Mouse (Mus musculus) MEL (cell line): ENCODE data around the gene Strn. TPM values are rescaled to one million over a fixed set of nuclear protein-coding genes. Genes with fewer than 3 reads are reported as not detected.

Experiments
- DNase-seq: peaks from one replicate; pipeline ENCODE4 v3.0.0; 2011; ENCODE audit warnings: low read depth, low spot score
- H3K27ac ChIP-seq: 2 replicates; pipeline ENCODE4 v1.5.1; 2012; ENCODE audit warnings: low read depth, mild to moderate bottlenecking, control low read depth, low read length, moderate library complexity; ENCODE audit not compliant: control insufficient read depth
- H3K27me3 ChIP-seq, 2 experiments: fragments of 150-350 bp in 1 of 2; sonication (generic) in 1 of 2; 2 replicates each; pipeline ENCODE4 v1.6.1; 2012; ENCODE audit warnings: low read length in 2 of 2, mild to moderate bottlenecking in 2 of 2, improper control_type of control experiment in 1 of 2, moderate library complexity in 1 of 2; ENCODE audit not compliant: insufficient read depth in 2 of 2, control insufficient read depth in 1 of 2
- H3K36me3 ChIP-seq, 2 experiments: 2 replicates each; pipeline ENCODE4 v1.6.1; 2012 to 2014; ENCODE audit warnings: low read length in 2 of 2, improper control_type of control experiment in 1 of 2, inconsistent platforms in 1 of 2, mild to moderate bottlenecking in 1 of 2; ENCODE audit not compliant: insufficient read depth in 2 of 2, control insufficient read depth in 1 of 2
- H3K4me1 ChIP-seq, 2 experiments: fragments of 150-350 bp in 1 of 2; sonication (generic) in 1 of 2; 2 replicates each; pipeline ENCODE4 v1.6.1; 2012; ENCODE audit warnings: low read length in 2 of 2, improper control_type of control experiment in 1 of 2, mild to moderate bottlenecking in 1 of 2; ENCODE audit not compliant: insufficient read depth in 2 of 2, control insufficient read depth in 1 of 2
- H3K4me3 ChIP-seq, 2 experiments: fragments of 150-350 bp in 1 of 2; sonication (generic) in 1 of 2; 2 replicates each; pipeline ENCODE4 v1.5.1; 2012; ENCODE audit warnings: low read depth in 2 of 2, low read length in 2 of 2, mild to moderate bottlenecking in 2 of 2, moderate library complexity in 2 of 2, control low read depth in 1 of 2, improper control_type of control experiment in 1 of 2; ENCODE audit not compliant: control insufficient read depth in 1 of 2, insufficient read depth in 1 of 2
- H3K79me2 ChIP-seq: 2 replicates; pipeline ENCODE4 v1.6.1; 2012; ENCODE audit warnings: mild to moderate bottlenecking, low read length, moderate library complexity; ENCODE audit not compliant: control insufficient read depth, poor library complexity, insufficient read depth
- H3K9ac ChIP-seq: 2 replicates; pipeline ENCODE4 v1.6.1; 2012; ENCODE audit warnings: low read depth, mild to moderate bottlenecking, control low read depth, low read length, moderate library complexity; ENCODE audit not compliant: control insufficient read depth, poor library complexity, severe bottlenecking
- H3K9me3 ChIP-seq: fragments of 150-350 bp; sonication (generic); replicated peaks from 2 replicates; pipeline ENCODE4 v1.6.1; 2012; ENCODE audit warnings: mild to moderate bottlenecking, low read length, improper control_type of control experiment, moderate library complexity; ENCODE audit not compliant: insufficient read depth
- BHLHE40 ChIP-seq: IDR thresholded peaks from 2 replicates; pipeline ENCODE4 v1.6.1; 2012; ENCODE audit warnings: low read depth, mild to moderate bottlenecking, inconsistent platforms, low read length, improper control_type of control experiment, borderline replicate concordance
- CHD1 ChIP-seq: IDR thresholded peaks from 2 replicates; pipeline ENCODE4 v1.6.1; 2012; ENCODE audit warnings: low read depth, mild to moderate bottlenecking, inconsistent platforms, low read length, improper control_type of control experiment
- CHD2 ChIP-seq: IDR thresholded peaks from 2 replicates; pipeline ENCODE4 v1.6.1; 2011; ENCODE audit warnings: low read length, improper control_type of control experiment
- CTCF ChIP-seq, 3 experiments: IDR thresholded peaks in 2 of 3; conservative IDR thresholded peaks in 1 of 3; 2 replicates each; pipeline ENCODE4 v1.5.1; 2011 to 2012; ENCODE audit warnings: low read length in 3 of 3, low read depth in 2 of 3, mild to moderate bottlenecking in 2 of 3, improper control_type of control experiment in 1 of 3, inconsistent platforms in 1 of 3, mixed read lengths in 1 of 3, moderate library complexity in 1 of 3; ENCODE audit not compliant: control insufficient read depth in 1 of 3, insufficient read depth in 1 of 3, poor library complexity in 1 of 3, severe bottlenecking in 1 of 3
- E2F4 ChIP-seq: IDR thresholded peaks from 2 replicates; pipeline ENCODE4 v1.6.1; 2011; ENCODE audit warnings: low read depth, low read length, improper control_type of control experiment, borderline replicate concordance
- ELF1 ChIP-seq: IDR thresholded peaks from 2 replicates; pipeline ENCODE4 v1.6.1; 2014; ENCODE audit warnings: low read depth, mild to moderate bottlenecking, inconsistent platforms, low read length, improper control_type of control experiment, moderate library complexity
- EP300 ChIP-seq, 2 experiments: IDR thresholded peaks; 2 replicates each; pipeline ENCODE4 v1.6.1; 2011; ENCODE audit warnings: improper control_type of control experiment in 2 of 2, low read length in 2 of 2, low read depth in 1 of 2, mild to moderate bottlenecking in 1 of 2
- ETS1 ChIP-seq: IDR thresholded peaks from 2 replicates; pipeline ENCODE4 v1.6.1; 2012; ENCODE audit warnings: low read depth, mild to moderate bottlenecking, inconsistent platforms, low read length, improper control_type of control experiment, moderate library complexity
- GABPA ChIP-seq: IDR thresholded peaks from 2 replicates; pipeline ENCODE4 v1.6.1; 2012; ENCODE audit warnings: low read depth, mild to moderate bottlenecking, inconsistent platforms, low read length, improper control_type of control experiment, moderate library complexity
- GATA1 ChIP-seq: IDR thresholded peaks from 2 replicates; pipeline ENCODE4 v1.6.1; 2011; ENCODE audit warnings: low read depth, low read length, improper control_type of control experiment
- HCFC1 ChIP-seq: IDR thresholded peaks from 2 replicates; pipeline ENCODE4 v1.6.1; 2012; ENCODE audit warnings: low read depth, mild to moderate bottlenecking, inconsistent platforms, low read length, improper control_type of control experiment, moderate library complexity
- KAT2A ChIP-seq: conservative IDR thresholded peaks from 2 replicates; pipeline ENCODE4 v1.6.1; 2012; ENCODE audit warnings: low read depth, low read length, improper control_type of control experiment, inconsistent platforms
- MAFK ChIP-seq: IDR thresholded peaks from 2 replicates; pipeline ENCODE4 v1.6.1; 2011; ENCODE audit warnings: low read depth, mild to moderate bottlenecking, low read length, improper control_type of control experiment, borderline replicate concordance
- MAX ChIP-seq: IDR thresholded peaks from 2 replicates; pipeline ENCODE4 v1.6.1; 2011; ENCODE audit warnings: low read length, improper control_type of control experiment
- MAZ ChIP-seq: IDR thresholded peaks from 2 replicates; pipeline ENCODE4 v1.6.1; 2012; ENCODE audit warnings: low read depth, mild to moderate bottlenecking, inconsistent platforms, low read length, improper control_type of control experiment
- MEF2A ChIP-seq: IDR thresholded peaks from 2 replicates; pipeline ENCODE4 v1.6.1; 2014; ENCODE audit warnings: low read depth, mild to moderate bottlenecking, inconsistent platforms, low read length, improper control_type of control experiment; ENCODE audit not compliant: poor library complexity, insufficient replicate concordance, severe bottlenecking; ENCODE audit errors: extremely low read depth
- MXI1 ChIP-seq: IDR thresholded peaks from 2 replicates; pipeline ENCODE4 v1.6.1; 2011; ENCODE audit warnings: mild to moderate bottlenecking, low read depth, low read length, improper control_type of control experiment
- MYB ChIP-seq: IDR thresholded peaks from 2 replicates; pipeline ENCODE4 v1.6.1; 2011; ENCODE audit warnings: mild to moderate bottlenecking, low read depth, low read length, improper control_type of control experiment
- NELFE ChIP-seq: IDR thresholded peaks from 2 replicates; pipeline ENCODE4 v1.6.1; 2011; ENCODE audit warnings: low read depth, low read length, improper control_type of control experiment
- NRF1 ChIP-seq: IDR thresholded peaks from 2 replicates; pipeline ENCODE4 v1.6.1; 2014; ENCODE audit warnings: low read depth, mild to moderate bottlenecking, inconsistent platforms, low read length, improper control_type of control experiment, moderate library complexity; ENCODE audit not compliant: poor library complexity, insufficient read depth, severe bottlenecking
- POLR2A ChIP-seq, 2 experiments: IDR thresholded peaks; 2 replicates each; pipeline ENCODE4 v1.6.1; 2011 to 2012; ENCODE audit warnings: low read length in 2 of 2, mild to moderate bottlenecking in 2 of 2, control low read depth in 1 of 2, improper control_type of control experiment in 1 of 2, low read depth in 1 of 2, moderate library complexity in 1 of 2; ENCODE audit not compliant: control insufficient read depth in 1 of 2, insufficient read depth in 1 of 2, poor library complexity in 1 of 2
- POLR2AphosphoS2 ChIP-seq: IDR thresholded peaks from 2 replicates; pipeline ENCODE4 v1.6.1; 2011; ENCODE audit warnings: low read length, improper control_type of control experiment
- POLR2AphosphoS5 ChIP-seq: IDR thresholded peaks from 2 replicates; pipeline ENCODE4 v1.6.1; 2012; ENCODE audit warnings: low read depth, borderline replicate concordance, mild to moderate bottlenecking, inconsistent platforms, low read length, moderate library complexity, mixed read lengths
- RAD21 ChIP-seq: IDR thresholded peaks from 2 replicates; pipeline ENCODE4 v1.6.1; 2011; ENCODE audit warnings: mild to moderate bottlenecking, low read depth, low read length, improper control_type of control experiment
- RCOR1 ChIP-seq: IDR thresholded peaks from 2 replicates; pipeline ENCODE4 v1.6.1; 2012; ENCODE audit warnings: low read depth, mild to moderate bottlenecking, inconsistent platforms, low read length, improper control_type of control experiment
- SIN3A ChIP-seq: IDR thresholded peaks from 2 replicates; pipeline ENCODE4 v1.6.1; 2012; ENCODE audit warnings: low read length, improper control_type of control experiment, inconsistent platforms
- SMC3 ChIP-seq: IDR thresholded peaks from 2 replicates; pipeline ENCODE4 v1.6.1; 2011; ENCODE audit warnings: low read depth, low read length, improper control_type of control experiment
- TAL1 ChIP-seq: IDR thresholded peaks from 2 replicates; pipeline ENCODE4 v1.6.1; 2012; ENCODE audit warnings: mild to moderate bottlenecking, inconsistent platforms, low read length, moderate library complexity, mixed read lengths
- TBP ChIP-seq: IDR thresholded peaks from 2 replicates; pipeline ENCODE4 v1.8.0; 2011; ENCODE audit warnings: low read depth, low read length, improper control_type of control experiment
- TCF12 ChIP-seq: IDR thresholded peaks from 2 replicates; pipeline ENCODE4 v1.6.1; 2014; ENCODE audit warnings: low read depth, mild to moderate bottlenecking, inconsistent platforms, low read length, improper control_type of control experiment, moderate library complexity
- UBTF ChIP-seq: IDR thresholded peaks from 2 replicates; pipeline ENCODE4 v1.6.1; 2012; ENCODE audit warnings: low read depth, mild to moderate bottlenecking, inconsistent platforms, low read length, improper control_type of control experiment, moderate library complexity, borderline replicate concordance; ENCODE audit not compliant: insufficient read depth
- USF1 ChIP-seq: IDR thresholded peaks from 2 replicates; pipeline ENCODE4 v1.6.1; 2014; ENCODE audit warnings: low read depth, mild to moderate bottlenecking, inconsistent platforms, low read length, improper control_type of control experiment, moderate library complexity
- USF2 ChIP-seq, 2 experiments: IDR thresholded peaks; 2 replicates each; pipeline ENCODE4 v1.6.1; 2011 to 2012; ENCODE audit warnings: improper control_type of control experiment in 2 of 2, low read length in 2 of 2, borderline replicate concordance in 1 of 2, inconsistent platforms in 1 of 2, low read depth in 1 of 2, mild to moderate bottlenecking in 1 of 2; ENCODE audit not compliant: insufficient read depth in 1 of 2
- ZC3H11A ChIP-seq: IDR thresholded peaks from 2 replicates; pipeline ENCODE4 v1.6.1; 2012; ENCODE audit warnings: low read depth, mild to moderate bottlenecking, inconsistent platforms, low read length, improper control_type of control experiment
- ZKSCAN1 ChIP-seq: IDR thresholded peaks from 2 replicates; pipeline ENCODE4 v1.6.1; 2012; ENCODE audit warnings: low read depth, mild to moderate bottlenecking, inconsistent platforms, low read length, improper control_type of control experiment, moderate library complexity
- ZMIZ1 ChIP-seq: IDR thresholded peaks from 2 replicates; pipeline ENCODE4 v1.6.1; 2012; ENCODE audit warnings: low read depth, mild to moderate bottlenecking, inconsistent platforms, low read length, improper control_type of control experiment, moderate library complexity
- polyA plus RNA-seq, 2 experiments: library from polyadenylated mRNA; stranded (reverse) in 1 of 2; unstranded in 1 of 2; fragments of >175 nt in 1 of 2; fragments of >200 nt in 1 of 2; gene quantifications; 2 replicates each; pipeline versions ENCODE4 v1.2.1 to v1.2.4; 2012; ENCODE audit warnings: low replicate concordance in 2 of 2, low read depth in 1 of 2; ENCODE audit not compliant: insufficient read length in 2 of 2, insufficient read depth in 1 of 2, missing spikeins in 1 of 2
- total RNA-seq: library from RNA; depleted of rRNA; stranded (reverse); fragments of 300-350 nt; gene quantifications from 2 replicates; pipeline ENCODE4 v1.2.3, GENCODE M21; 2012

The Strn gene
- total and polyA plus RNA-seq, 3 experiments, result 10.2 to 13.9 TPM; not detected in 1

- Histone ChIP-seq H3K4me3 (no peak overlapping the region), H3K4me1 (peaks cover 4 to 7% of the 10 kb centered on the region in 2 experiments), H3K9ac (no peak overlapping the region), H3K27me3 (no peaks in the 10 kb centered on the region), H3K36me3 (peaks cover 0 to 10% of the 10 kb centered on the region in 2 experiments; a peak in 3 of 4 replicates), H3K9me3 (no peaks in the 10 kb centered on the region), H3K79me2 (peaks cover 8% of the 10 kb centered on the region; the same call in 1 of the 2 replicates), H3K27ac (no peak overlapping the region)
- peak; percentile 59 for DNase-seq
- peak; percentile 32 to 65; a peak in 2 of 4 replicates for TF ChIP-seq EP300 (IDR thresholded peaks at IDR 0.05; ENCODE audit: low read depth in 1 of 2, low read length in 2 of 2)
- no peak for TF ChIP-seq TBP
- TF ChIP-seq GATA1, result 0 out of 2 replicates have a peak, but pooled peaks have one; percentile 30
- 0 out of 2 replicates have a peak, but pooled peaks have one; percentile 41 for TF ChIP-seq MAZ
- TF ChIP-seq MYB, result no peak
- TF ChIP-seq USF1, result peak; percentile 64; the same call in 1 of the 2 replicates
- peak; percentile 84 for TF ChIP-seq ETS1
- TF ChIP-seq MAFK, result no peak
- TF ChIP-seq TCF12, result 0 out of 2 replicates have a peak, but pooled peaks have one; percentile 24
- TF ChIP-seq MXI1, result peak; percentile 52; the same call in 1 of the 2 replicates
- TF ChIP-seq SIN3A, result peak; percentile 64; the same call in 1 of the 2 replicates
- TF ChIP-seq CHD2, result no peak
- 0 out of 2 replicates have a peak, but pooled peaks have one; percentile 16 for TF ChIP-seq HCFC1
- no peak for TF ChIP-seq RAD21
- TF ChIP-seq USF2 (IDR thresholded peaks at IDR 0.05; ENCODE audit: borderline replicate concordance in 1 of 2, insufficient read depth in 1 of 2, low read depth in 1 of 2, low read length in 2 of 2), result no peak
- no peak for TF ChIP-seq CHD1
- no peak for TF ChIP-seq POLR2A (IDR thresholded peaks at IDR 0.05; ENCODE audit: control insufficient read depth in 1 of 2, insufficient read depth in 1 of 2, low read depth in 1 of 2, low read length in 2 of 2, poor library complexity in 1 of 2)
- TF ChIP-seq ZKSCAN1, result no peak
- TF ChIP-seq KAT2A, result no peak
- TF ChIP-seq SMC3, result no peak
- TF ChIP-seq ZMIZ1, result no peak
- no peak for TF ChIP-seq E2F4
- no peak for TF ChIP-seq NRF1
- TF ChIP-seq GABPA, result peak; percentile 78
- TF ChIP-seq CTCF (IDR thresholded peaks at IDR 0.05 in 2 of 3, conservative IDR thresholded peaks at IDR 0.05 in 1 of 3; ENCODE audit: control insufficient read depth in 1 of 3, insufficient read depth in 1 of 3, low read depth in 2 of 3, low read length in 3 of 3, poor library complexity in 1 of 3, severe bottlenecking in 1 of 3), result no peak
- peak; percentile 49; the same call in 1 of the 2 replicates for TF ChIP-seq MAX
- TF ChIP-seq MEF2A, result peak; percentile 42; the same call in 1 of the 2 replicates
- no peak for TF ChIP-seq NELFE
- TF ChIP-seq ELF1, result no peak
- TF ChIP-seq RCOR1, result no peak
- TF ChIP-seq BHLHE40, result peak; percentile 60; the same call in 1 of the 2 replicates
- TF ChIP-seq UBTF, result no peak
- TF ChIP-seq POLR2AphosphoS2, result no peak
- TF ChIP-seq TAL1, result no peak
- TF ChIP-seq ZC3H11A, result no peak
- no peak for TF ChIP-seq POLR2AphosphoS5
Observed at GRCm38 (mm10) chr17:78724461-78725055, 12.4 kb downstream of the Strn start.
